Comparison of ENCODE assay signal across 8 mouse cellular contexts in genomic region chr1:85896110-85896509, GRCm38 (mm10). TPM values are rescaled to one million over a fixed set of nuclear protein-coding genes. Genes with fewer than 3 reads are reported as not detected.
DNase-seq lines count a peak whose midpoint lies in the region; ATAC-seq and TF ChIP-seq lines count a peak whose summit lies in the region.

No protein-coding gene starts in this region.

- no peak for TF ChIP-seq CTCF in embryonic fibroblast, embryonic 13.5 days (IDR thresholded peaks at IDR 0.05; ENCODE audit: borderline replicate concordance, insufficient read depth, low read length)

- DNase-seq in kidney, postnatal 10 days: no peak
- DNase-seq in limb, embryonic 10.5 days (ENCODE audit: low spot score): no peak
- DNase-seq in Muller cell, postnatal 12 days (ENCODE audit: inconsistent ontology term): no peak
- no peak for DNase-seq in frontal cortex, postnatal 14 days (ENCODE audit: low spot score in 2 of 2)
- no peak for DNase-seq in left cerebral cortex, adult 9 months (ENCODE audit: low spot score in 2 of 2)

- WGBS in kidney, embryonic 15.5 days: 76% methylated on average over 5 of the region's 5 CpGs
- 78% methylated on average over 5 of the region's 5 CpGs for WGBS in limb, embryonic 10.5 days
- 59% methylated on average over 5 of the region's 5 CpGs for WGBS in neural tube, embryonic 13.5 days

- peaks cover 67% of the 10 kb centered on the region for H3K4me1 ChIP-seq in kidney, embryonic 15.5 days
- H3K4me1 ChIP-seq in embryonic fibroblast, embryonic 13.5 days (ENCODE audit: control insufficient read depth, insufficient read depth, low read length): peaks cover 5% of the 10 kb centered on the region; the same call in 1 of the 2 replicates
- peaks cover 60% of the 10 kb centered on the region for H3K4me1 ChIP-seq in limb, embryonic 10.5 days
- peaks cover 66% of the 10 kb centered on the region for H3K4me1 ChIP-seq in neural tube, embryonic 13.5 days (replicated peaks)

- 0 out of 2 replicates have a peak overlapping the region, but pooled peaks have one; percentile 79 for H3K9ac ChIP-seq in kidney, embryonic 15.5 days
- H3K9ac ChIP-seq in neural tube, embryonic 13.5 days: peak overlapping the region; percentile 86

- H3K27ac ChIP-seq in kidney, embryonic 15.5 days: 0 out of 2 replicates have a peak overlapping the region, but pooled peaks have one; percentile 89
- no peak overlapping the region for H3K27ac ChIP-seq in embryonic fibroblast, embryonic 13.5 days (ENCODE audit: insufficient read depth, low read length)
- H3K27ac ChIP-seq in limb, embryonic 10.5 days: peak overlapping the region; percentile 96
- H3K27ac ChIP-seq in neural tube, embryonic 13.5 days (replicated peaks): 0 out of 2 replicates have a peak overlapping the region, but pooled peaks have one; percentile 90

- H3K27me3 ChIP-seq in kidney, embryonic 15.5 days: no peaks in the 10 kb centered on the region
- no peaks in the 10 kb centered on the region for H3K27me3 ChIP-seq in limb, embryonic 10.5 days (ENCODE audit: low read depth, poor library complexity, severe bottlenecking)
- H3K27me3 ChIP-seq in neural tube, embryonic 13.5 days: no peaks in the 10 kb centered on the region

- no peaks in the 10 kb centered on the region for H3K9me3 ChIP-seq in kidney, embryonic 15.5 days (replicated peaks)
- H3K9me3 ChIP-seq in limb, embryonic 10.5 days (replicated peaks): no peaks in the 10 kb centered on the region
- H3K9me3 ChIP-seq in neural tube, embryonic 13.5 days: no peaks in the 10 kb centered on the region

- peak overlapping the region; percentile 83 for H3K4me2 ChIP-seq in kidney, embryonic 15.5 days
- peak overlapping the region; percentile 91 for H3K4me2 ChIP-seq in neural tube, embryonic 13.5 days

- TF ChIP-seq POLR2A in embryonic fibroblast, embryonic 13.5 days (IDR thresholded peaks at IDR 0.05; ENCODE audit: low read depth, low read length): no peak

- H3K36me3 ChIP-seq in kidney, embryonic 15.5 days: no peaks in the 10 kb centered on the region
- peaks cover 12% of the 10 kb centered on the region for H3K36me3 ChIP-seq in limb, embryonic 10.5 days
- H3K36me3 ChIP-seq in neural tube, embryonic 13.5 days: no peaks in the 10 kb centered on the region

- no peak for ATAC-seq in kidney, embryonic 15.5 days (replicated peaks; ENCODE audit: low FRiP score)
- no peak for ATAC-seq in neural tube, embryonic 13.5 days (ENCODE audit: low read depth)

- H3K4me3 ChIP-seq in kidney, embryonic 15.5 days (replicated peaks): peak overlapping the region; percentile 88
- peak overlapping the region; percentile 96 for H3K4me3 ChIP-seq in embryonic fibroblast, embryonic 13.5 days (ENCODE audit: insufficient read depth, low read length)
- H3K4me3 ChIP-seq in limb, embryonic 10.5 days: peak overlapping the region; percentile 68
- H3K4me3 ChIP-seq in neural tube, embryonic 13.5 days: peak overlapping the region; percentile 81

RNA-seq across cellular contexts. Expression of gene Itm2c, which starts 2.0 kb away (rescaled TPM):
- 220 and 231 TPM in 2 replicates for polyA plus RNA-seq in kidney, embryonic 15.5 days (2015; fragmentation: Nextera tagmentation; extraction: Ambion mirVana)
- 221 and 233 TPM in 2 replicates for polyA plus RNA-seq in embryonic fibroblast, embryonic 13.5 days (2011; ENCODE audit: insufficient read length, low read depth, missing spikeins)
- polyA plus RNA-seq in limb, embryonic 10.5 days (2016; fragmentation: Nextera tagmentation; extraction: Ambion mirVana): 170 and 188 TPM in 2 replicates
- polyA plus RNA-seq in neural tube, embryonic 13.5 days (2015; fragmentation: Nextera tagmentation; extraction: Ambion mirVana): 148 and 155 TPM in 2 replicates

RNA-seq across cellular contexts. Expression of gene 4933407L21Rik, which starts 32.2 kb away (rescaled TPM):
- polyA plus RNA-seq in kidney, embryonic 15.5 days (2015; fragmentation: Nextera tagmentation; extraction: Ambion mirVana): 1.5 and 1.8 TPM in 2 replicates
- not detected in 2 replicates for polyA plus RNA-seq in embryonic fibroblast, embryonic 13.5 days (2011; ENCODE audit: insufficient read length, low read depth, missing spikeins)
- 0.13 TPM in 1 of 2 replicates, not detected in the other for polyA plus RNA-seq in limb, embryonic 10.5 days (2016; fragmentation: Nextera tagmentation; extraction: Ambion mirVana)
- 2.7 and 3.5 TPM in 2 replicates for polyA plus RNA-seq in neural tube, embryonic 13.5 days (2015; fragmentation: Nextera tagmentation; extraction: Ambion mirVana)
